Mouse (Mus musculus) E14TG2a.4 (cell line): ENCODE data around the gene Itprip.

ENCODE experiments used
- CTCF ChIP-seq: conservative IDR thresholded peaks from 2 replicates; pipeline ENCODE4 v1.5.1; 2014; ENCODE audit warnings: low read length
- POU5F1 ChIP-seq: IDR thresholded peaks from 2 replicates; pipeline ENCODE4 v1.6.1; 2014; ENCODE audit warnings: low read length, borderline replicate concordance

DNA sequence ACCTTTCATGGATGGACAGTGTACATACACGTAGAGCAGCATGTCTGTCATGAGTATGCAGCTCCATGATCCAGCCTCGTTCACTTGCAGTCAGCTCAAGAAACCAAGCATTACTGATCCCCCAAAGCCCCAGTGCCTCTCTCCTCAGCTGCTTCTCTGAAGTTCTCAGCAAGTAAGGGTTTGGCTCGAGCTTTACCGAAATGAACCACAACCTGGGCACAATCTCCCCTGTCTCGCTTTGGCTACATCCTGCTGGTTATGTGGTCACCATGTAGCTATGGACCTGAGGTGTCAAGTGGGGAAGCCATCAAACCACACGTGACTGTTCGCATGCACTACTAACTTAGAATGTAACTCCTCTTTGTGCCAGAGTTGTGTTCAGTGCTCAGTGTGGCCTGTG, 31.8 kb upstream of the Itprip start:
- no peak for TF ChIP-seq CTCF
- no peak for TF ChIP-seq POU5F1
